Comparison of ENCODE assay signal across 23 mouse cellular contexts in genomic region chr2:168033905-168034304, GRCm38 (mm10). TPM values are rescaled to one million over a fixed set of nuclear protein-coding genes. Genes with fewer than 3 reads are reported as not detected.
A peak's percentile ranks its signal among the peaks of the same experiment; 100 is the strongest.
DNase-seq lines count a peak whose midpoint lies in the region; ATAC-seq and TF ChIP-seq lines count a peak whose summit lies in the region.
"Had no signal": no experiment of that assay in that cellular context is flagged by ENCODE, and none has a peak within 500 bp of the region (broad histone marks: within the 10 kb centered on the region; RNA-seq: fewer than 3 reads in every experiment).

No protein-coding gene starts in this region.

- no peak for TF ChIP-seq CTCF in stomach, postnatal 0 days (IDR thresholded peaks at IDR 0.05; ENCODE audit: low read depth)

- no peaks in the 10 kb centered on the region for H3K9me3 ChIP-seq in stomach, embryonic 15.5 days
- H3K9me3 ChIP-seq in stomach, postnatal 0 days (ENCODE audit: control insufficient read depth, low read length), result no peaks in the 10 kb centered on the region
- no peaks in the 10 kb centered on the region for H3K9me3 ChIP-seq in liver, embryonic 15.5 days (replicated peaks)
- H3K9me3 ChIP-seq in limb, embryonic 10.5 days (replicated peaks), result no peaks in the 10 kb centered on the region
- H3K9me3 ChIP-seq: embryonic facial prominence, embryonic 13.5 days; kidney, embryonic 15.5 days; lung, embryonic 15.5 days had no signal

- no peaks in the 10 kb centered on the region for H3K36me3 ChIP-seq in stomach, embryonic 15.5 days
- H3K36me3 ChIP-seq in stomach, postnatal 0 days (ENCODE audit: control insufficient read depth, insufficient read depth, low read length), result no peaks in the 10 kb centered on the region
- H3K36me3 ChIP-seq in liver, embryonic 15.5 days (replicated peaks), result no peaks in the 10 kb centered on the region
- no peaks in the 10 kb centered on the region for H3K36me3 ChIP-seq in limb, embryonic 10.5 days
- H3K36me3 ChIP-seq: kidney, embryonic 15.5 days; limb, embryonic 13.5 days; lung, embryonic 15.5 days had no signal

- no peak overlapping the region for H3K27ac ChIP-seq in stomach, embryonic 15.5 days
- H3K27ac ChIP-seq in stomach, postnatal 0 days (replicated peaks), result no peak overlapping the region
- no peak overlapping the region for H3K27ac ChIP-seq in liver, embryonic 15.5 days (replicated peaks)
- no peak overlapping the region for H3K27ac ChIP-seq in limb, embryonic 10.5 days
- H3K27ac ChIP-seq: embryonic facial prominence, embryonic 13.5 days; hindbrain, embryonic 14.5 days; kidney, embryonic 15.5 days; limb, embryonic 13.5 days; lung, embryonic 15.5 days had no signal

- 56% methylated on average over 10 of the region's 10 CpGs for WGBS in stomach, embryonic 15.5 days
- 73% methylated on average over 10 of the region's 10 CpGs for WGBS in stomach, postnatal 0 days
- WGBS in liver, embryonic 15.5 days (ENCODE audit: insufficient replicate concordance), result 22% methylated on average over 10 of the region's 10 CpGs
- 61% methylated on average over 10 of the region's 10 CpGs for WGBS in limb, embryonic 10.5 days

- DNase-seq in adrenal gland, adult (ENCODE audit: inconsistent age in 2 of 2, low spot score in 1 of 2), result peak; percentile 38 to 62
- DNase-seq in adrenal gland, postnatal 10 days, result no peak
- DNase-seq in stomach, postnatal 0 days (ENCODE audit: low spot score), result no peak
- no peak for DNase-seq in spleen, postnatal 36 days (ENCODE audit: low spot score in 2 of 2)
- DNase-seq in limb, embryonic 10.5 days (ENCODE audit: low spot score), result no peak
- DNase-seq in thymus, adult 18-20 months, result no peak
- DNase-seq: adrenal gland, adult 8-10 months; cerebellum, adult 11-12 months; cerebellum, postnatal 14 days; gastrocnemius, postnatal 10 days; heart, postnatal 10 days; lung, postnatal 4 days; retina, postnatal 1 day had no signal

- no peak overlapping the region for H3K9ac ChIP-seq in stomach, embryonic 15.5 days
- H3K9ac ChIP-seq in stomach, postnatal 0 days (ENCODE audit: low read length), result no peak overlapping the region
- H3K9ac ChIP-seq in liver, embryonic 15.5 days, result no peak overlapping the region
- H3K9ac ChIP-seq: embryonic facial prominence, embryonic 13.5 days; hindbrain, embryonic 14.5 days; kidney, embryonic 15.5 days; limb, embryonic 13.5 days; lung, embryonic 15.5 days had no signal

- TF ChIP-seq EP300 in stomach, postnatal 0 days (optimal IDR thresholded peaks at IDR 0.05), result no peak

- H3K27me3 ChIP-seq in stomach, embryonic 15.5 days (replicated peaks), result no peaks in the 10 kb centered on the region
- no peaks in the 10 kb centered on the region for H3K27me3 ChIP-seq in stomach, postnatal 0 days (ENCODE audit: control insufficient read depth, insufficient read depth, low read length)
- H3K27me3 ChIP-seq in liver, embryonic 15.5 days, result no peaks in the 10 kb centered on the region
- no peaks in the 10 kb centered on the region for H3K27me3 ChIP-seq in limb, embryonic 10.5 days (ENCODE audit: low read depth, poor library complexity, severe bottlenecking)
- H3K27me3 ChIP-seq: embryonic facial prominence, embryonic 13.5 days; kidney, embryonic 15.5 days; limb, embryonic 13.5 days; lung, embryonic 15.5 days had no signal

- ATAC-seq in stomach, embryonic 15.5 days (ENCODE audit: insufficient read depth, low FRiP score, low read depth), result peak; percentile 9; the same call in 1 of the 2 replicates
- no peak for ATAC-seq in stomach, postnatal 0 days (ENCODE audit: low FRiP score, low TSS enrichment)
- ATAC-seq in liver, embryonic 15.5 days (ENCODE audit: insufficient read depth), result peak; percentile 31; the same call in 1 of the 2 replicates
- ATAC-seq: forebrain, embryonic 14.5 days had no signal

- no peak overlapping the region for H3K4me3 ChIP-seq in stomach, embryonic 15.5 days (replicated peaks)
- H3K4me3 ChIP-seq in stomach, postnatal 0 days (ENCODE audit: low read depth, low read length), result no peak overlapping the region
- no peak overlapping the region for H3K4me3 ChIP-seq in liver, embryonic 15.5 days (replicated peaks)
- no peak overlapping the region for H3K4me3 ChIP-seq in limb, embryonic 10.5 days
- H3K4me3 ChIP-seq: embryonic facial prominence, embryonic 13.5 days; kidney, embryonic 15.5 days; limb, embryonic 13.5 days; lung, embryonic 15.5 days had no signal

- H3K4me2 ChIP-seq in stomach, embryonic 15.5 days, result no peak overlapping the region
- no peak overlapping the region for H3K4me2 ChIP-seq in stomach, postnatal 0 days (replicated peaks; ENCODE audit: low read depth)
- no peak overlapping the region; the same call in 1 of the 2 replicates for H3K4me2 ChIP-seq in liver, embryonic 15.5 days
- H3K4me2 ChIP-seq: embryonic facial prominence, embryonic 13.5 days; hindbrain, embryonic 14.5 days; kidney, embryonic 15.5 days; limb, embryonic 13.5 days; lung, embryonic 15.5 days; midbrain, embryonic 11.5 days had no signal

- peaks cover 12% of the 10 kb centered on the region for H3K4me1 ChIP-seq in stomach, embryonic 15.5 days
- no peaks in the 10 kb centered on the region for H3K4me1 ChIP-seq in stomach, postnatal 0 days (replicated peaks; ENCODE audit: control insufficient read depth, insufficient read depth)
- H3K4me1 ChIP-seq in liver, embryonic 15.5 days (replicated peaks), result peaks cover 13% of the 10 kb centered on the region
- H3K4me1 ChIP-seq in limb, embryonic 10.5 days, result peaks cover 29% of the 10 kb centered on the region

RNA-seq across cellular contexts. Expression of gene Ripor3, which starts 23.5 kb away (rescaled TPM):
- total RNA-seq in adrenal gland, postnatal 10 days (2021), result 1 to 10 TPM; 3.2 to 4.6 TPM
- 3.5 and 4.5 TPM in 2 replicates for polyA plus RNA-seq in stomach, embryonic 15.5 days (2015; fragmentation: Nextera tagmentation; extraction: Ambion mirVana)
- polyA plus RNA-seq in stomach, postnatal 0 days (2015; fragmentation: Nextera tagmentation; extraction: Ambion mirVana), result 3.0 and 3.2 TPM in 2 replicates
- polyA plus RNA-seq in liver, embryonic 15.5 days (2015; fragmentation: Nextera tagmentation; extraction: Ambion mirVana), result 1.2 and 1.4 TPM in 2 replicates
- 0.44 and 0.49 TPM in 2 replicates for polyA plus RNA-seq in limb, embryonic 10.5 days (2016; fragmentation: Nextera tagmentation; extraction: Ambion mirVana)
- total RNA-seq: MEL had no signal

RNA-seq across cellular contexts. Expression of gene Pard6b, which starts 46.9 kb away (rescaled TPM):
- 1 to 10 TPM; 2.1 to 2.3 TPM for total RNA-seq in adrenal gland, postnatal 10 days (2021)
- 12.7 and 14.9 TPM in 2 replicates for polyA plus RNA-seq in stomach, embryonic 15.5 days (2015; fragmentation: Nextera tagmentation; extraction: Ambion mirVana)
- polyA plus RNA-seq in stomach, postnatal 0 days (2015; fragmentation: Nextera tagmentation; extraction: Ambion mirVana), result 11.8 and 12.3 TPM in 2 replicates
- polyA plus RNA-seq in liver, embryonic 15.5 days (2015; fragmentation: Nextera tagmentation; extraction: Ambion mirVana), result 2.6 and 2.9 TPM in 2 replicates
- polyA plus RNA-seq in limb, embryonic 10.5 days (2016; fragmentation: Nextera tagmentation; extraction: Ambion mirVana), result 4.5 and 6.0 TPM in 2 replicates

Comparison
In these comparisons a context has a peak if more than half of its experiments do, and no peak if none do; other contexts are left out.
1. DNase-seq: peak in adrenal gland, adult (2 of 2); none in adrenal gland, postnatal 10 days (single experiment), stomach, postnatal 0 days (single experiment), spleen, postnatal 36 days (0 of 2), limb, embryonic 10.5 days (single experiment) and thymus, adult 18-20 months (0 of 2).